In the genomic region with DNA sequence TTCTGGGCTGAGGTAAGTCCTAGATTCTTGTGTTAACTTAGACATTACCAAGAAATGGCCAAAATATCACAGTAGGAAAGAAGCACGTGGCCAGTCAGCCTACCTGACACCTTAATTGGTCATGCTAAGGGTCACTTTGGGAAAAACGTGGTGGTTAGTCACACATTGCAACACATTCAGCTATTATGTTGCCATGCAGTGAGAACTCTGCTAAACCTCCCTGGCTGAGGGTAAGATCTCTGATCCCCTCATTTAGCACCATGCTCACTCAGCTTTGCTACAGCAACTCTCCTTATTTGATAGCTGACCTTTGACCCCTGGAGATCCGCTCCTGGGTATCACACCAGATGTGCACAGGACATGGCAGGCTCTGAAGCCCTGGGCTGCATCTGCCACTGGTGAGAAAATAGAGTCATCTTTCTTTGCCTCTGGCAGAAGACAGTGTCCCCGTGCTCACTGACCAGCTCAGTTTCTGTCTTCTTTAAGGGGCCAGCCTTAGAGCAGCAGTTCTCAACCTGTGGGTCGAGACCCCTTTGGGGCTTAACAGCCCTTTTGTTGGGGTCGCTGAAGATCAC, we compare ENCODE assay signal across 28 mouse cellular contexts. TPM values are rescaled to one million over a fixed set of nuclear protein-coding genes. Genes with fewer than 3 reads are reported as not detected.
DNase-seq lines count a peak whose midpoint lies in the region; ATAC-seq and TF ChIP-seq lines count a peak whose summit lies in the region.
"Had no signal": no experiment of that assay in that cellular context is flagged by ENCODE, and none has a peak within 500 bp of the region (broad histone marks: within the 10 kb centered on the region; RNA-seq: fewer than 3 reads in every experiment).

No protein-coding gene starts in this region.

- H3K9me3 ChIP-seq in liver, postnatal 0 days (ENCODE audit: low read length): no peaks in the 10 kb centered on the region
- H3K9me3 ChIP-seq in liver, embryonic 11.5 days (ENCODE audit: control insufficient read depth, low read length): no peaks in the 10 kb centered on the region
- no peaks in the 10 kb centered on the region for H3K9me3 ChIP-seq in neural tube, embryonic 13.5 days
- no peaks in the 10 kb centered on the region for H3K9me3 ChIP-seq in neural tube, embryonic 14.5 days (ENCODE audit: control insufficient read depth, low read length)
- H3K9me3 ChIP-seq: embryonic facial prominence, embryonic 12.5 days; forebrain, embryonic 15.5 days; hindbrain, embryonic 12.5 days; limb, embryonic 13.5 days; megakaryocyte, embryonic 14.5 days had no signal

- no peaks in the 10 kb centered on the region for H3K36me3 ChIP-seq in liver, postnatal 0 days (replicated peaks; ENCODE audit: insufficient read depth, low read length)
- no peaks in the 10 kb centered on the region for H3K36me3 ChIP-seq in liver, embryonic 11.5 days (ENCODE audit: control insufficient read depth, insufficient read depth, low read length)
- H3K36me3 ChIP-seq in neural tube, embryonic 13.5 days: peaks cover 46% of the 10 kb centered on the region
- peaks cover 6% of the 10 kb centered on the region; the same call in 1 of the 2 replicates for H3K36me3 ChIP-seq in neural tube, embryonic 14.5 days (ENCODE audit: control insufficient read depth, insufficient read depth, low read length)
- H3K36me3 ChIP-seq: embryonic facial prominence, embryonic 12.5 days; G1E; limb, embryonic 13.5 days had no signal

- no peak overlapping the region for H3K4me3 ChIP-seq in liver, postnatal 0 days (ENCODE audit: low read depth, low read length)
- no peak overlapping the region for H3K4me3 ChIP-seq in liver, embryonic 11.5 days (ENCODE audit: low read depth, low read length)
- H3K4me3 ChIP-seq in neural tube, embryonic 13.5 days: no peak overlapping the region
- no peak overlapping the region for H3K4me3 ChIP-seq in neural tube, embryonic 14.5 days (ENCODE audit: low read depth, low read length)
- H3K4me3 ChIP-seq: embryonic facial prominence, embryonic 12.5 days; forebrain, embryonic 15.5 days; gastrocnemius, adult 2 months; hindbrain, embryonic 12.5 days; layer of hippocampus, adult 2 months; limb, embryonic 13.5 days; megakaryocyte, embryonic 14.5 days; myocyte had no signal

- no peak for TF ChIP-seq EP300 in liver, postnatal 0 days (IDR thresholded peaks at IDR 0.05; ENCODE audit: low read depth)

- DNase-seq in embryo, embryonic 10 days (ENCODE audit: low spot score): peak; percentile 50
- no peak for DNase-seq in embryo, embryonic 9.5 days (ENCODE audit: extremely low spot score)
- no peak for DNase-seq in liver, postnatal 0 days
- DNase-seq in liver, embryonic 11.5 days (ENCODE audit: low spot score): no peak
- no peak for DNase-seq in neural tube, embryonic 10.5 days (ENCODE audit: extremely low spot score, low spot score)
- no peak for DNase-seq in heart, postnatal 14 days
- DNase-seq: adrenal gland, postnatal 25 days; gastrocnemius, adult 2 months; gastrocnemius, postnatal 36 days; kidney, adult 9 months; lung, embryonic 14.5 days; lung, postnatal 36 days; right cerebral cortex, adult 18-20 months; spleen, adult 18-20 months; thymus, postnatal 25 days had no signal

- H3K27ac ChIP-seq in liver, postnatal 0 days (ENCODE audit: low read depth): no peak overlapping the region
- no peak overlapping the region for H3K27ac ChIP-seq in liver, embryonic 11.5 days (ENCODE audit: low read depth, low read length)
- H3K27ac ChIP-seq in neural tube, embryonic 13.5 days (replicated peaks): no peak overlapping the region
- H3K27ac ChIP-seq in neural tube, embryonic 14.5 days (ENCODE audit: low read depth, low read length): no peak overlapping the region
- H3K27ac ChIP-seq: embryonic facial prominence, embryonic 12.5 days; forebrain, embryonic 15.5 days; gastrocnemius, adult 2 months; hindbrain, embryonic 12.5 days; layer of hippocampus, adult 2 months; limb, embryonic 13.5 days; liver, embryonic 14.5 days had no signal

- no peak for TF ChIP-seq CTCF in liver, postnatal 0 days (IDR thresholded peaks at IDR 0.05; ENCODE audit: low read depth)

- ATAC-seq in liver, postnatal 0 days: peak; percentile 86
- no peak for ATAC-seq in liver, embryonic 11.5 days (replicated peaks; ENCODE audit: low FRiP score)
- peak; percentile 53; the same call in 1 of the 2 replicates for ATAC-seq in neural tube, embryonic 13.5 days (ENCODE audit: low read depth)
- ATAC-seq in neural tube, embryonic 14.5 days (ENCODE audit: low read depth): 0 out of 2 replicates have a peak, but pooled peaks have one; percentile 14
- ATAC-seq: intestine, postnatal 0 days; midbrain, embryonic 16.5 days had no signal

- H3K4me1 ChIP-seq in liver, postnatal 0 days (ENCODE audit: insufficient read depth): no peaks in the 10 kb centered on the region
- H3K4me1 ChIP-seq in liver, embryonic 11.5 days (replicated peaks; ENCODE audit: control insufficient read depth, insufficient read depth, low read length): no peaks in the 10 kb centered on the region
- H3K4me1 ChIP-seq in neural tube, embryonic 13.5 days (replicated peaks): peaks cover 24% of the 10 kb centered on the region
- no peaks in the 10 kb centered on the region for H3K4me1 ChIP-seq in neural tube, embryonic 14.5 days (ENCODE audit: control insufficient read depth, insufficient read depth, low read length)

- WGBS in liver, postnatal 0 days (ENCODE audit: insufficient replicate concordance): 58% methylated on average over 6 of the region's 6 CpGs
- 63% methylated on average over 6 of the region's 6 CpGs for WGBS in liver, embryonic 11.5 days
- 51% methylated on average over 6 of the region's 6 CpGs for WGBS in neural tube, embryonic 13.5 days
- 58% methylated on average over 6 of the region's 6 CpGs for WGBS in neural tube, embryonic 14.5 days

- H3K4me2 ChIP-seq in liver, postnatal 0 days (ENCODE audit: low read depth, low read length): no peak overlapping the region
- H3K4me2 ChIP-seq in liver, embryonic 11.5 days: no peak overlapping the region
- no peak overlapping the region for H3K4me2 ChIP-seq in neural tube, embryonic 13.5 days
- no peak overlapping the region for H3K4me2 ChIP-seq in neural tube, embryonic 14.5 days (ENCODE audit: low read depth, low read length)
- H3K4me2 ChIP-seq: embryonic facial prominence, embryonic 12.5 days; forebrain, embryonic 15.5 days; hindbrain, embryonic 12.5 days; limb, embryonic 13.5 days; lung, embryonic 14.5 days had no signal

- H3K27me3 ChIP-seq in liver, postnatal 0 days (ENCODE audit: insufficient read depth, low read length): no peaks in the 10 kb centered on the region
- H3K27me3 ChIP-seq in liver, embryonic 11.5 days (replicated peaks; ENCODE audit: control insufficient read depth, insufficient read depth, low read length): no peaks in the 10 kb centered on the region
- no peaks in the 10 kb centered on the region for H3K27me3 ChIP-seq in neural tube, embryonic 13.5 days
- no peaks in the 10 kb centered on the region for H3K27me3 ChIP-seq in neural tube, embryonic 14.5 days (ENCODE audit: control insufficient read depth, insufficient read depth, low read length)
- H3K27me3 ChIP-seq: embryonic facial prominence, embryonic 12.5 days; forebrain, embryonic 15.5 days; hindbrain, embryonic 12.5 days; limb, embryonic 13.5 days had no signal

- H3K9ac ChIP-seq in liver, postnatal 0 days (replicated peaks): no peak overlapping the region
- no peak overlapping the region for H3K9ac ChIP-seq in liver, embryonic 11.5 days (ENCODE audit: low read depth, low read length)
- no peak overlapping the region for H3K9ac ChIP-seq in neural tube, embryonic 13.5 days
- H3K9ac ChIP-seq in neural tube, embryonic 14.5 days (replicated peaks; ENCODE audit: low read depth, low read length): no peak overlapping the region
- H3K9ac ChIP-seq: embryonic facial prominence, embryonic 12.5 days; forebrain, embryonic 15.5 days; hindbrain, embryonic 12.5 days; limb, embryonic 13.5 days; liver, embryonic 14.5 days; lung, embryonic 14.5 days had no signal

- intact Hi-C loops in heart, postnatal 14 days (cut with DNase I): no loop called here

RNA-seq across cellular contexts. Expression of a gene that starts 13.2 kb away (rescaled TPM):
- polyA plus RNA-seq in liver, postnatal 0 days (2015; fragmentation: Nextera tagmentation; extraction: Ambion mirVana): 0.60 and 0.65 TPM in 2 replicates
- 1.3 and 1.9 TPM in 2 replicates for polyA plus RNA-seq in liver, embryonic 11.5 days (2014; fragmentation: Nextera tagmentation; extraction: Ambion mirVana)
- 2.4 and 3.5 TPM in 2 replicates for polyA plus RNA-seq in neural tube, embryonic 13.5 days (2015; fragmentation: Nextera tagmentation; extraction: Ambion mirVana)
- polyA plus RNA-seq in neural tube, embryonic 14.5 days (2014; fragmentation: Nextera tagmentation; extraction: Ambion mirVana): 2.2 and 2.9 TPM in 2 replicates
- under 1 TPM in 1 of 2 experiments, not detected in 1; 0.34 TPM for total RNA-seq in heart, postnatal 14 days (2021)
- total RNA-seq: G1E had no signal
- polyA plus RNA-seq: G1E, myocyte had no signal
